Comparison of ENCODE assay signal across 17 mouse cellular contexts in genomic region chr13:94874656-94875395, GRCm38 (mm10). TPM values are rescaled to one million over a fixed set of nuclear protein-coding genes. Genes with fewer than 3 reads are reported as not detected.
DNase-seq lines count a peak whose midpoint lies in the region; ATAC-seq and TF ChIP-seq lines count a peak whose summit lies in the region.
"Had no signal": no experiment of that assay in that cellular context is flagged by ENCODE, and none has a peak within 500 bp of the region (broad histone marks: within the 10 kb centered on the region; RNA-seq: fewer than 3 reads in every experiment).

No protein-coding gene starts in this region.

- TF ChIP-seq POLR2A in ES-Bruce4 (IDR thresholded peaks at IDR 0.05; ENCODE audit: insufficient read depth, low read length), result no peak

- 1% methylated on average over 23 of the region's 23 CpGs for WGBS in hindbrain, embryonic 10.5 days
- under 1% methylated on average over 23 of the region's 23 CpGs for WGBS in midbrain, embryonic 13.5 days

- TF ChIP-seq EP300 in ES-Bruce4 (IDR thresholded peaks at IDR 0.05; ENCODE audit: insufficient read depth, low read depth, low read length), result no peak

- no peak for TF ChIP-seq CTCF in ES-Bruce4 (IDR thresholded peaks at IDR 0.05; ENCODE audit: low read depth, low read length)

- no peaks in the 10 kb centered on the region for H3K36me3 ChIP-seq in ES-Bruce4 (ENCODE audit: control insufficient read depth, insufficient read depth, low read length, poor library complexity, severe bottlenecking)
- no peaks in the 10 kb centered on the region for H3K36me3 ChIP-seq in hindbrain, embryonic 10.5 days
- H3K36me3 ChIP-seq in midbrain, embryonic 13.5 days, result no peaks in the 10 kb centered on the region
- H3K36me3 ChIP-seq: embryonic facial prominence, embryonic 15.5 days; G1E had no signal

- intact Hi-C loops in left cerebral cortex, postnatal 36 days (cut with DNase I), result no loop called here

- ATAC-seq in midbrain, embryonic 13.5 days, result peak; percentile 58

- peak overlapping the region; percentile 19 for H3K4me3 ChIP-seq in ES-Bruce4 (ENCODE audit: low read depth, low read length)
- H3K4me3 ChIP-seq in hindbrain, embryonic 10.5 days, result peak overlapping the region; percentile 36
- H3K4me3 ChIP-seq in midbrain, embryonic 13.5 days (replicated peaks), result no peak overlapping the region
- H3K4me3 ChIP-seq: embryonic facial prominence, embryonic 15.5 days; myocyte had no signal

- H3K9me3 ChIP-seq in ES-Bruce4 (replicated peaks; ENCODE audit: control insufficient read depth, insufficient read depth, low read length, poor library complexity, severe bottlenecking), result no peaks in the 10 kb centered on the region
- H3K9me3 ChIP-seq in hindbrain, embryonic 10.5 days, result no peaks in the 10 kb centered on the region
- H3K9me3 ChIP-seq in midbrain, embryonic 13.5 days, result no peaks in the 10 kb centered on the region
- H3K9me3 ChIP-seq: embryonic facial prominence, embryonic 15.5 days had no signal

- H3K9ac ChIP-seq in ES-Bruce4 (ENCODE audit: low read depth, poor library complexity, severe bottlenecking), result no peak overlapping the region
- H3K9ac ChIP-seq in midbrain, embryonic 13.5 days (replicated peaks), result no peak overlapping the region
- H3K9ac ChIP-seq: embryonic facial prominence, embryonic 15.5 days had no signal

- no peaks in the 10 kb centered on the region for H3K4me1 ChIP-seq in ES-Bruce4 (ENCODE audit: control insufficient read depth, insufficient read depth, low read length)
- H3K4me1 ChIP-seq in hindbrain, embryonic 10.5 days (replicated peaks), result peaks cover 19% of the 10 kb centered on the region
- H3K4me1 ChIP-seq in midbrain, embryonic 13.5 days (replicated peaks), result peaks cover 6% of the 10 kb centered on the region; the same call in 1 of the 2 replicates

- no peak overlapping the region for H3K27ac ChIP-seq in ES-Bruce4 (ENCODE audit: insufficient read depth, low read length)
- H3K27ac ChIP-seq in hindbrain, embryonic 10.5 days, result peak overlapping the region; percentile 53
- no peak overlapping the region for H3K27ac ChIP-seq in midbrain, embryonic 13.5 days
- H3K27ac ChIP-seq: embryonic facial prominence, embryonic 15.5 days had no signal

- DNase-seq in R1 (ENCODE audit: low read depth, low spot score), result peak; percentile 38
- DNase-seq in hindbrain, embryonic 10.5 days (ENCODE audit: low spot score), result no peak
- DNase-seq in ovary, postnatal 10 days (ENCODE audit: low spot score), result no peak
- DNase-seq in urinary bladder, adult 18-20 months (ENCODE audit: low spot score in 2 of 2), result no peak
- no peak for DNase-seq in left cerebral cortex, postnatal 36 days (ENCODE audit: low spot score in 2 of 2)
- DNase-seq: gastrocnemius, postnatal 25 days; heart, postnatal 4 days; kidney, postnatal 14 days; thymus, adult 18-20 months had no signal

- no peak overlapping the region for H3K4me2 ChIP-seq in midbrain, embryonic 13.5 days (replicated peaks)
- H3K4me2 ChIP-seq: embryonic facial prominence, embryonic 15.5 days had no signal

- H3K27me3 ChIP-seq in ES-Bruce4 (ENCODE audit: control insufficient read depth, insufficient read depth, low read length, poor library complexity, severe bottlenecking), result peaks cover 34% of the 10 kb centered on the region
- peaks cover 100% of the 10 kb centered on the region for H3K27me3 ChIP-seq in hindbrain, embryonic 10.5 days (ENCODE audit: insufficient read depth, poor library complexity, severe bottlenecking)
- peaks cover 81% of the 10 kb centered on the region for H3K27me3 ChIP-seq in midbrain, embryonic 13.5 days

RNA-seq across cellular contexts. Expression of gene Otp, which starts 0.6 kb away (rescaled TPM):
- not detected in 2 replicates for polyA plus RNA-seq in ES-Bruce4 (2011; ENCODE audit: insufficient read depth, insufficient read length, low read depth, missing spikeins)
- 2.2 and 4.0 TPM in 2 replicates for polyA plus RNA-seq in hindbrain, embryonic 10.5 days (2016; fragmentation: Nextera tagmentation; extraction: Ambion mirVana)
- polyA plus RNA-seq in midbrain, embryonic 13.5 days (2015; fragmentation: Nextera tagmentation; extraction: Ambion mirVana), result 5.3 and 5.4 TPM in 2 replicates
- total RNA-seq in left cerebral cortex, postnatal 36 days (2021), result under 1 TPM in 1 of 2 experiments, not detected in 1; 0.34 TPM
- total RNA-seq: adrenal gland, adult 18-20 months; G1E; gastrocnemius, postnatal 25 days; heart, postnatal 4 days had no signal
- polyA plus RNA-seq: embryonic facial prominence, embryonic 15.5 days; lung, embryonic 16.5 days; myocyte; spleen, adult 2 months had no signal
